Mouse (Mus musculus) c-Kit-positive CD71-positive TER-119-positive erythroid progenitor cells, embryonic 14.5 days (primary cell): Measurements from ENCODE around the gene Col17a1.

Source experiments
- DNase-seq: peaks from one replicate; pipeline ENCODE4 v3.0.0-alpha.2; 2013; ENCODE audit warnings: low spot score

The Col17a1 gene

DNA sequence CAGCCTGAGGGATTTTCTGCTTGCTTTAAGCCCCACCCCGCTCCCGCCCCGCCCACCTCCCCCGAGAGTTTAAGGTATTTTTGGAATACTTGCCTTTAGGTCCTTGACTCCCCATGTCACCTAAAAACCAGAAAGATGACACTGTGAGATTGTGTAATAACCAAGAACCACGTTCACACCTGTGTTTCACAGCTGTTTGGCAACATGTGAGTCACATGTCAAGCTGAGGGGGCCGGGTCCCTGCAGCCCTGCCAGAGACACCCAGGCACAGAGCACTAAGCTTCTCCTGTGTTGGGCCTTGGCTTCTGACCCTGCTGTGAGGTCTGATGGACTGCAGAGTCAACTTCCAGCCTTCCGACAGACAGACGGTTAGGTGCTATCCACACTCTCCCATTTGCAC is 24.3 kb downstream of the Col17a1 start:
- no peak for DNase-seq

DNA sequence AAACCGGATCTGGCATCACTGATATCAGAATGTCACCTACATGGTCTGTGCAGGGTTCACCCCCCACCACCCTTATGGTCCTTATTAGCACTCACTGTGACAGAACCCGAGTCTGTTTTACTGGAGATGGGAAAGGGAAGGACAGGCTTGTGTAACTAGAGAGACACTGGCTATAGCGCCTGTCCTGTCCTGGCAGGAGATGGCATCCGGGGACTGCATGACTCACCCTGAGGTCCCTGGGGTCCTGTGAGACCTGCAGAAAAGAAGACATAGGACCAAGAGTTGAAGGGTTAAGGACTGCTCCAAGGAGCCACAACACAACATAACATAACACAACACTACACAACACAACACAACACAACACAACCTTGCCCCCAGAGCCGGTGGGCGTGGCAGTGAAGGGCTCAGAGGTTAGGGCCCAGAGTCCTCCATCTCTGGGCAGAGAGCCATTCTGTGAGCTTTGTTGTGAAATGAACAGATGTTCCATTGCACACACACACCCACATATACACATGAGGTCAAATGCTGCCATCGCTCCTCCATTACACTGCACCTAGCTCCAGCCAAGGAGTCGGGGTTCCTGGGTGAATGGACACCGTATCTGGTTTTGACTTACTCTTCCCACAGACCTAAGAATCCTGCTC is 32.0 kb downstream of the Col17a1 start:
- no peak for DNase-seq

DNA sequence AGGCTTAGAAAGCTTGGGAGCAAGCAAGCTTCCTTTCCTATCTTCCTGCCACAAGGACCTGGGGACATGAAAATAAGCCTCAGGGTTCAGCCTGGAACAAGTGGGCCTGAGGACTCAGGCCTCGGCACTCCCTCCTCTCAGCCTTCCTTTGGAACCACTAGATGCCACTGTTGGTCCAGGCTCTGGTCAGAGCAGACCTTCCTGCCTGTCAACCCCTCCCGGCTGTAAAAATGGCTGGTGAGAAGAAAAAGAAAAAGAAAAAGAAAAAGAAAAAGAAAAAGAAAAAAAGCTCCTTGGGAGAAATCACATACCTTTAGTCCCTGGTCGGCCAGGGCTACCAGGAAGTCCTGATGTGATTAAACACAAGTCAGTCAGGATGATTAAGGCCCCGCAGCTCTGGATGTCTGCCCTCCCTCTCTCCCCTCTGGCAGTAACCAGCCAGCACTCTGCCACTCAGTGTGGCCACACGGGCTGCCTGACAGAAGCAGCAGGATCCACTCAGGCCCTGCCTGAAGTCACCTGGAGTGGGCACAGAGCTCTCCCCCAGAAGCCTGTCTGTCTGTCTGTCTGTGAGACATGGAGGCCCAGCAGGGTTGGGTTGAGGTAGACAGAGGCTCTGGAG is 32.9 kb downstream of the Col17a1 start:
- no peak for DNase-seq

DNA sequence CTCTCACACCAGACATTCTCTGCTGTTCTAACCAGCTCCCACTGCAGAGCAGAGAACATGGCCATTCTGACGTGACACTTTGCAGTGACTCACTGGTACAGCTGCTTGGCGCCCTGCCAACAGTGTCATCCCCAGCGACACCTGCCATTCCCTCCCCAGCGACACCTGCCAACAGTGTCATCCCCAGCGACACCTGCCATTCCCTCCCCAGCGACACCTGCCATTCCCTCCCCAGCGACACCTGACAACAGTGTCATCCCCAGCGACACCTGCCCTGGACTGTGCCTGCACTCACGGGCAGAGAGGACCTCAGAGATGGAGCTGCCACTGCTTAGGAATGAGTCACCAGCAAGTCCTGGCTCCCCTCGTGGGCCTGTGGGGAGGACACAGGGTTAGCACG is 37.0 kb downstream of the Col17a1 start:
- no peak for DNase-seq

DNA sequence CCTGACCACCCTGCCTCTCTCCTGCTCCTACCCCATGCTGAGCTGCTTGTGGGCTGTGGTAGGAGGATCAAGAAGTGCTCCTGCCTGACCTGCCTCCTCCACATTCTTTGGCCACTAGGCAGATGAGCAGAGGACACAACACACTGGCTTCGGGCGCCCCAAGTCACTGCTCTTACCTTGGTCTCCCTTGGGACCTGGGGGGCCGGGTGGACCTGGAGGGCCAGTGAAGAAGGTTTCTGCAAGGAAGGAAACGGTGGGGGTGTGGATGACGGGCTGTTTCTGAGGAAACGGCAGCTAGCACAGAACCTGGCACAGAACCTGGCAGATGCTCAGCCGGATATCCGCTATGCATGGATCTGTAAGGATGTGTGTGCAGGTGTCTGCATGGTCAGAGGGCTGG is 38.7 kb downstream of the Col17a1 start:
- DNase-seq = no peak

DNA sequence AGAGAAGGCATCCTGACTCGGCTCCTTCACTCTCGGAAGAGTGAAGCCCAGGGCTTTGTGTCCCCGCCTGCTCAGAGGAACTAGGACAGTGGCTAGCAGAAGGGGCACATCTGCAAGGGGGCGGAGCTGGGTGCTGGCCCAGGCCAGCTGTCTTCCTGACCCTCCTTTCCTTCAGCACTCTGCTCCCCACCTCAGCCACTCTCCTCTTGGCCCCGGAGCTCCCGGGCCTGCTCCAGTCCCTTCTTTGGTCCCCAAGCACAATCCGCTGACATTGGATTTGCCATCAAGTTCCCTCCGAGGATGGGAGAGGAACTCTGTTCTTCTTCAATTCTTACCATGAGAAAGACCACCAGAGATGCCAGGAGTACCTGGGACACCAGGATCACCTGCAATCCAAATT is 39.6 kb downstream of the Col17a1 start:
- DNase-seq = no peak

DNA sequence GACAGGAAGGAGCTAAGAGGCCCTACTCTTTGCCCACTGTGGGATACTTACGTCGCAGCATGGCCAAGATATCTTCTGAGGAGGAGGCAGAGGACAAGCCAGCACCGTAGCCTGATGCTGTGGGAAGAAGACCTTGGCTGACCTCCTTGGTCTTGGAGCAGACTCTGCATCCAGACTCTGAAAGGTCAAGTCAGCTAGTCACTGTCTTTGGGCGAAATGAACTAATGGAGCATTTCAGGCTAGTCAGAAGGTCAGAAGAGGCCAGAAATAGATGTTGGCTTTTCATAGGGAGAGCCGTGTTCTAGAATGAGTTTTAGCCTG is 40.8 kb downstream of the Col17a1 start:
- DNase-seq = no peak

DNA sequence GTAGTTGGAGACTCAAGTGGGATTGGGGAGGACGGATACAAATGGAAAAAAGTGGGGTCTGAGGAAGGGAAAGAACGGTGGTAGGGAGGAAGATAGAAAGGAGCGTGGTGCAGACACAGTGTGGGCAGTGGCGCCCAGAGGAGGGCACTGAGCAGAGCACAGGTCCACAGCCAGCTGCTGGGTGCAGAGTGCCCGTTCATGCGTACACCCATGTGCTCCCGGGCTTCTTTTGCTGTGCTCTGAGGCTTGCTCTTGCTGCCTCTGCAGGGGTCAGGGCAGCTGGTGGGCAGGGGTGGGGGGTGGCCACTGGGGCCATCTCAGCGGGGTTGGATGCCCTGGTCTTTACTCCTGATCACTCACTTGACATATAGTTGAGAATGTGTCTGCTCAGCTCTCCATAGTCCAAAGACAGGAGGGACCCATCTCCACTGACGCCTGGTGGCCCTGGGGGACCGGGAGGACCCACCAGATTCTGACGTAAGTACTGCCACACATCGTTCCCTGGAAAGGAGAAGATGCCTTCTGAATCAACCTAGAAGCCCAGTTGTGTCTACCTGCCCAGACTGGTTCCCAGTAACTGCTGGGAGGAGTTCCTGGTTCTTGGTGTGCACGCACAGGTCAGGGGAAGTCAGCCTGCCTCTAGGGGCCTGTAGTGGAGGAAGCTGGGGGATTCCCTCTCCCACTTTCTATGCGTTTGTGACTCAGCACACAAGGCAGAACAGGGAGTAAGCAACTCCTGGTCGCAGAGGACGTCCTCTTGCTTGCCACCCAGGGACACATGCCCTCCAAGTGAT is 41.3 kb downstream of the Col17a1 start:
- DNase-seq = no peak

DNA sequence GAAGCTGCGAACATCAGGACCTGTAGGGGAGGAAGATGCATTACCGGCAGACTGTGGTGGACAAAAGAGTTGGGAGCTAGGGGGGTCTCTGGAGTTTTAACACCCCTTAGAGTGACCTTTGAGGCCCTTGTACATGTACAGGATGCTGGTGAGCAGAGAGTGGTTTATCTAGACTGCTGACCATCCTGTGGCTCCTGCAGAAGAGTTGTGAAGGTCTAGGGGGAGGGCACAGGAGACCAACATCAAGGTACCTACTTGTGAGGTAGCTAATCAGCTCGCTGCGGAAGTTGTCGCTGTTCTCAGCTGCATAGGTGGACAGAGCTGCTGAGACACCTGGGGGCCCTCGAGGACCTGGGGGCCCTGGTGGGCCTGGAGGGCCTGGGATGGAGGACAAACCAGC is 42.8 kb downstream of the Col17a1 start:
- DNase-seq = no peak

DNA sequence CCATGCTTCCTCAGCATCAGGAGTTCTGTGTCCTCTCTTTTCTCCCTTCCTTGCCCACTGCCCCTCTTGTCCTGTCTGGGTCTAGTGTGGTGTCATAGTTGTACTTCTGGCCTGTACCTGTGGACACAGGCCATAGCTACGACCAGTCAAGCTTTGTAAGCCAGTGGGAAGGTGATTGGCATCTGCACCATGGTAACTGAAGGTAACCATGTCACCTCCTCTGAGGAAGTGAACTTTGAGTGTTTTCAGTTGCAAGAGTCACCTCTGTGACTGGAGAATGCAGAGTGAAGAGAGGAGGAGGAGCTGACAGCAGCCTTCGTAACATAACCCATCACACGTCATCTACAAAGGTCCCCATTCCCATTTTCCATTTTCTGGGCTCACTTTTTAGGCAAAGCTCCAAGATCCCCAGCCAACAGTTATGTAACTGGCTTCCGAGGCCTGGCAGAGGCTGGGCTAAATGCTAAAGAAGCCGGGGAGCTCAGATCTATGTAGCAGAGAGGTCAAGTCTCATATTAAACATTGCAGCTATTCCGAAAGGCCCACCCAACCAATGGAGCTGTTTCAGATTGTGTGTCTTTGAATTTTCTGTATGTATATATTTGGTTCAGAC is 45.3 kb downstream of the Col17a1 start:
- DNase-seq = no peak

DNA sequence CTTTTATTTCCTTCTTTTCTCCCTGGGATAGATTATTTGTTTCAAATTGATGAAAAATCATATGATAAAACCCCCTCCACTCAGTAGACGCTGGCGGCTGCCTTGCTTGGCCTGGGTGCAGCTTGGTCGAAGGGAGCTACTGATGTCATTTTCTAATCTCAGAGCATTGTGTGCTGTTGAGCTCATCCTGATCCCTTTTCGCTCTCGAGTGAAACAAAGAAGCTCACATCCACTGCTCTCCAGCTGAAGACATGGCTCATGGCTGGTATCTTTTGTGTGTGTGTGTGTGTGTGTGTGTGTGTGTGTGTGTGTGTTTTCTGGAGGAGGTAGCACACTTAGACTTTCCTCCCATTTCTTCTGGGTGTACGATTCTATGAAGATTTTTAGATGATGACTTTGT is 46.3 kb downstream of the Col17a1 start:
- DNase-seq = no peak

DNA sequence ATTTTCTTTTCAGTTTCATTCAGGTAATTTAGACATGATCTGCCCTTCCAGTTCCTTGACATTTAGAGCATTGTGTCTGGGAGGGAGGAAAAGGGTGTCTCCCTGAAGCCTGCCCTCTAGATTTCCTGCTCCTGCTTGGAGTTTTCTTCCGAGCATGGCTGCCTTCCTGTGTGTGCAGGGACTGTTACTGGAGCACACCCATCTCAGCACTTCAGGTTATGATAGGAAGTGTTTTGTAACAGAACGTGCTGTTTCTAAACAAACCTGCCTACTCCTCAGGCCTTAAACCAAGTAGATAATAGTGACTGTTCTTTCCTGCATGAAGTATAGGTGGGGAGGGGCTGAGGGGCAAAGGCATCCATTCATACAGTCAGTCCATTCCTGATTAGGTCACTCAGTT is 48.0 kb downstream of the Col17a1 start:
- no peak for DNase-seq

DNA sequence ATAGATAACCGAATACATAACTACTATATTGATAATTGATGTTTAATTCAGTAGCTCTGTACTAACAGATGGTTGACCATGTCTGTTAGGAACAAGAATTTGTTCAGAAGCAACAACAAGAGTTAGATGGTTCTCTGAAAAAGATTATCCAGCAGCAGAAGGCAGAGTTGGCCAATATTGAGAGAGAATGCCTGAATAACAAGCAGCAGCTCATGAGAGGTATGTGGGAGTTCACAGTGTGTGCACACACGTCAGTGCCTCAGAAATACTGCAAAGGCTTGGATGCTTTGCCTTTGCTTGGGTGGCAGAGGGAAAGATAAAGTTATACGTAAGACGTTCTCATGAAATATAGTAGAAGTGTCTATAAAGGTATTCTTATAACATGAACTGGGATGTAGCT is 56.5 kb downstream of the Col17a1 start:
- no peak for DNase-seq

DNA sequence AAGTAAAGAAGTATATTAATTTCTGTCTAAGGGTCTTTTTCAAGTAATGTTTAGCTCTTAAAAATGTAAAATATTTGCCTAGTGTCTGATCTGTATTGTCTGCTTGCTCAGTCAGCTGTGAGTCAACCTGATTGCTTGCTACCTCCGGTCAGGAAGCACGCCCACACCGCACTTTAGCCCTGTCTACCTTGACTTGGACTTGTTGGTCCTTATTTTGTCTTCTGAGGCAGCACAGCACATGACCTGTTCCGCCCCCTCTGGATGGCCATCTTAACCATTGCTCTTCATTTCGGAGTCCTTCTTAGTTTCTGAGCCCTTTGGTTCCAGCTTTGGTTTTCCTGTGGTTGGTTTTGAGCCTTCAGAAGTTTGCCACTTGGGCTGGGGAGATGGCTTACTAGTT is 60.1 kb downstream of the Col17a1 start:
- DNase-seq = no peak

DNA sequence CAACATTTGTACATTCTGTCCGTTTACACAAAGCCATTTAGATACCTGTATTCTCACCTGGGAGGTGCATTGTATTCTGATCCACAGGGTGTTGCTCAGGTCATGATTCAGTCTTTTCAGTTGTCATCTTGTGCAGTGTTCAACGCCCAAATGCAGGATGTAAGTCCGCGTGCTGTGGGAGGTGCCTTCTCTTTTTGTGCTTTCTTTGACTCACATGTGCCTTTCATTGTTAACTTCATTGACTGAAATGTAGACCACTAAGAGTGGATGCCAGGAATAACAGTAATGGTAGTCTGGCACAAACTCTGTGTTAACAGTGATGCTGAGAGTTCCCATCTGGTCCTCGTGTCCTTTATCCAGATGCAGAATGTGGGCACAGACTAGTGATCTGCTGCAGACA is 61.5 kb downstream of the Col17a1 start:
- no peak for DNase-seq

DNA sequence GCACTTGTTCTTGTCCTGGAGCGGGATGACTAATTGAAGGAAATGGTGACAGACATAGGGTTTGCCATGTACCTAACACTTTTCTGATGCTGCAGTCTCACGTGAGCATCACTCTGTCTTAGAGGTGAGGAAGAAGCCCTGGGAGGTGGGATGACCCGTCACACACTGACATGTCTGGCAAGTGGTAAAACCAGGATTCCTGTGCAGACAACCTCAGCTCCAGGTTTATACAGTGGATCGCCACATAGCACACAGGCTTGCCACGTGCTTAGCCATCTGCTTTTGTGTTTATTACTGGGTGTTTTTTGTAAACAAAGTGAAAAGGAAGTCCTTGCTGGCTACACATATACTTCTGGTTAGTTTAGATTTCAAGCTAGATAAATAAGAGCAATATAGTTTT is 62.8 kb downstream of the Col17a1 start:
- DNase-seq = no peak

DNA sequence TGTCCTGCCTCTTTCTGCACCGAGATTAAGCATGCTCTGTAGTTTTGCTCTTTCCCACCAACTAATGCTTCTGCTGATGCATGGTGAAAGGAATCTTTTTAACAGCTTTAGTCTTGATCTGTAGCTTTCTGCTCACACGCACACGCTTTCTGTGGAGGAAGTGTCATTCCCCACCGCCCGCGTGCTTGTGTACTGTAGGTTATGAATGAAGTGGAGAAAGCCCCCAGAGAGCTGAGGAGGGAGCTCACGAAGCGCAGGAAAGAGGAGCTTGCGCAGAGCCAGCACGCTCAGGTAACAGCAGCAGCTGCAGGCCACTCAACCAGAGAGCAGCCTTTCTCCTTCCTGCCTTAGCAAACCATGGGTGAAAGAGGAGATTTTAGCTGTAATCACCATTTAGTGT is 64.4 kb downstream of the Col17a1 start:
- no peak for DNase-seq

DNA sequence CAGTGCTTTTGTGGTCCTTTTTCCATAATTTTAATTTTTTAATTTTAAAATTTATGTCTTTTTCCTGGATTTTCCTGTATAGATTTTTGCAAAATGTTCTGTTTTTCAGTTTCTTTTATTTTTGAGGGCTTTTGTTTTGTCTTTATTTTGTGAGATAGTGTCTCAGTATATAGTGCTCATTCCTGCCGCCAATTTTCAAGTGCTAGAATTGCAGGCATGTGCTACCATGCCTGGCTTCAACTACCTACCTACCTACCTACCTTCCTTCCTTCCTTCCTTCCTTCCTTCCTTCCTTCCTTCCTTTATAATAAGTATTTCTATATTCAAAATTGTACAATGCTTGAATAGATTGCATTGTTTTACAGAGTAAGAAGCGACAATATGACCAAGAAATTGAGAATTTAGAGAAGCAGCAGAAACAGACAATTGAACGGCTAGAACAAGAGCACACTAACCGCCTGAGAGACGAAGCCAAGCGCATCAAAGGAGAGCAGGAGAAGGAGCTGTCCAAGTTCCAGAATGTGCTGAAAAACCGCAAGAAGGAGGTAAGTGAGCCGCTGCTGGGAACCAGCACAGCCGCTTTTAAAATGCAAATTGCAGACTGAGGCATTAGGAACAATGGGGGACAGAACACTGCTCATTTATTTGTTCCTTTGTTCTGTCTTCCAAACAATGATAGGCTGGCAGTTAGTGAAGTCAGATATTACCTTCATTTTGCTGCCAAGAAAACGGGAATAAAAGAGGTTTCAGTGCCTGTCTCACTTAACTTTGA is 66.8 kb downstream of the Col17a1 start:
- no peak for DNase-seq

DNA sequence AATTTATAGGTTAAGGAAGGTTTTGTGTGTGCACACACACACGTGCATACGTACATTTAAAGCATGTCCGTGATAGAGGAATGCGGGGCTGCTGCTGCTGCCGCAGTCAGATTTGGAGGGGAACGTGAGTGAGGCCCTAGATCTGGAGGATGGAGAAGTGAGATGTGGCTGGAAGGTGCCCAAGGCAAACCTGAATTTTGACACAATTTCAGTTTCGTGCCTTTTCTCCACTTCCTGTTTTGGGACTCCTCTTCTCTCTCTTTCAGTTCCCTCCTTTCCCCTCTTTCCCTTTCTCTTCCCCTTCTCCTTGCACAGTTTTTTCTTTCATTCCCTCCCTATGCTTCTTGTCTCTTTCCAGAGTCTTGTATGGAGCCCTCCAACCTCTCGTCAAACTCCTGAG is 70.4 kb downstream of the Col17a1 start:
- no peak for DNase-seq

DNA sequence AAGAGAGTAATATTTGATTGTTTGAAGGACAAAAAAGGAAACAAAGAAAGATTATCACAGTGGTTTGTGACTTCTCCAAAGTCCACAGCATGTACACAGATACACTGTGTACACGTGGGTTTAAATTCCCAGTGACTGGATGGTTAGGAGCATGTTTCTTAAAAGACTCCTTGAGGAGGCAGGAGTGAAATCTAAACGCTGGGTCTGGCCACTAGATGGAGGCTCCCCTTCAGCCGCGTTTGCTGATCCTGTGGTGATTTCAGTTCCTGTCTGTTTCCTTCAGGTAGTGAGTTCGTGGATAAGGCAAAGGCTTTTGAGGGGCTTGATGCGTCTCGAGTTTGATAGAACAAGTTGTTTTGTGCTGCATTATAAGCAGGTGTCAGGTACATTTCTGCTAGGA is 78.5 kb downstream of the Col17a1 start:
- DNase-seq = no peak

DNA sequence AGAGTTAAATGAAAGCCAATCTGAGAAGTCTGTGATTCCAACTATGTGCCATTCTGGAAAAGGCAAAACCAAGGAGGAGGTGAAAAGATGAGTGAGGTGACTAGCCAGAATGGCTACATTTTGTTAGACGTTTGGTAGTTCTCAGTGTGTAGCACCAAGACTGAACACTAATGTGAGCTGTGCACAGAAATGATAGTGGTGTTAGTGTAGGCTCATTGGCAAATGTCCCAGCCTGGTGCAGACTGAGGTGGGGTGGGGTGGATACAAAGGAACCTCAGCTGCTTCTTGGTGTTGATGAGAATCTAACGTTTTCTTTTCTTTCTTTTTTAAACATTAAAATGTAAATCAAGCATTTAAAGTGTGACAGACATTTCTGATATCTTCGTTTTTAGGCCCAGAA is 83.4 kb downstream of the Col17a1 start:
- no peak for DNase-seq
